Mouse (Mus musculus): ENCODE measurements around the gene Gm4894.

DNA sequence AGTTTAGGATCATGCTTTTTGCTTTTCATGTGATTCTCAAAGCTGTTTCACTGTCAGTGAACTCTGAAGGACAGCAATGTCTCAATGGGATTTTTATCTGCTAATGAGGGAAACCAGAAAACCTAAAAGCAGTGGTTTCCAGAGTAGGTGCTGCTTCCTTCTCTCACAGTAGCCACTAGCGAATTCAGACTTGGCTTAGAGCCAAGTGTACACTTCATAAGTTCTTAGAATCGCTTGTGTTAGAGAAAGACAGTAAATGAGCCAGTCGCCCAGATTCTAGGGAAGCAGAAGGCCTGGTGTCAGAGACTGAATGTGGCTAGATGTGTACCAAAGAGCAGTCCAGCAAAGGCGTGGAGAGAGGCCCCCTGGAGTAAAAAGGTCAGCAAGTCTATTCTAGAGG is 60.5 kb downstream of the Gm4894 start:
- TF ChIP-seq POLR2A (IDR thresholded peaks at IDR 0.05; ENCODE audit: borderline replicate concordance, low read depth, low read length) (no peak), CTCF (IDR thresholded peaks at IDR 0.05; ENCODE audit: low read depth, low read length) (no peak)

Measured in bone marrow macrophage, adult 2 months (primary cell).